Mouse (Mus musculus) CD4-positive, CD25-positive, alpha-beta regulatory T cell, adult 4 months (primary cell): ENCODE measurements around the gene Nfatc2. TPM values are rescaled to one million over a fixed set of nuclear protein-coding genes. Genes with fewer than 3 reads are reported as not detected.

Source experiments
- ATAC-seq: one replicate; pipeline ENCODE4 v1.8.0; 2017
- polyA plus RNA-seq, 2 experiments: library from polyadenylated mRNA; unstranded; fragments of 100-300 nt; shearing (Covaris generic); gene quantifications; one replicate each; pipeline ENCODE4 v1.2.1; 2017

Nfatc2 gene
- polyA plus RNA-seq, 2 experiments from 2014 or later = 20.9 to 22.6 TPM

- no peak for ATAC-seq
These were observed 169.1 kb downstream of the Nfatc2 start for GRCm38 (mm10) chr2:168432394-168432793.

DNA sequence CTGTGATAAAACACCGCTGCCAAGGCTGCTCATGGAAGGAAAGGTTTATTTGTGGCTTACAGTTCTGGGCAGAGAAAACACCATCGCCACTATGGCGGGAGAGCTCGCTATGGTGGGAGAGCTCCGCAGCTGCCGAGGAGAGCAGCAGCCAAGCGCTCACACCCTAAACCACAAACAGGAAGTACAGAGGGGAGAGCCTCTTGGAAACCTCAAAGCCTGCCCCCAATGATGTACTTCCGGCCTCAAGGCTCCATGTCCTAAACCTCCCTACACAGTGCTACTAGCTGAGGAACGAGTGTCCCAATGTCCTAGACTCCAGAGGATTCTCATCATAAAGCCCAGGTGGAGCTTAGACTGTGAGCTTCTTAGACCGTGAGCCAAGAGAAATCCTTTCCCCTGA lies 171.9 kb downstream of the Nfatc2 start:
- ATAC-seq = peak; percentile 64

DNA sequence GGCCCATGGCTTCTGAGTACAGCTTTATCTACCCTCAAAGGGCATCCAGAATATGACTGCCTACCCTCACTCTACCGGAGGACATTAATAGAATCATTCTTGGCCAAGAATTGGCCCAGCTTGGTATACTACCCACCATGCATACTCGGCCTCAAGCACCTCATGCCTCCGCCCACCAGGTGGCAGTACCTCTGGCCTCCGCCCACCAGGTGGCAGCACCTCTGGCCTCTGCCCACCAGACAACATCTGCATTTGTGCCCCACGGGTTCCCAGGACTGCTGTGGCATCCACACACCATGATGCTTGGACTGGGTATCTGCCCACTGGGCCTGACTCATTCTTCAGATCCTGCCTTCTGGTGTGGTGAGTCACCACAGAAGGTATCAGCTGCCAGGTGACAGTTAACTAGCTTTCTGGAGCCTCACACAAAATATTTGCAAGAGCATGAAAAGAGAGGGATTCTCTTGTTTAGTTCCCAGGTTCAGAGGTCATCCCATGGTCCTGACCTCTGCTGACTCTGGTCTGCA lies 173.0 kb downstream of the Nfatc2 start:
- ATAC-seq = no peak

Other genes with a start within 250 kb of the Nfatc2 start
- gene Atp9a, start 140.8 kb upstream of the Nfatc2 start, polyA plus RNA-seq = 10 to 100 TPM in 1 of 2 experiments, 1 to 10 TPM in 1; 7.9 to 16.2 TPM
- under 1 TPM in 1 of 2 experiments, not detected in 1; 0.23 TPM for gene Sall4, start 166.3 kb upstream of the Nfatc2 start, polyA plus RNA-seq